Mouse (Mus musculus): Measurements from ENCODE around the gene Vegfa.

- TF ChIP-seq CTCF (IDR thresholded peaks at IDR 0.05; ENCODE audit: extremely low read depth, insufficient read depth, insufficient read length, insufficient replicate concordance) (no peak), POLR2A (IDR thresholded peaks at IDR 0.05; ENCODE audit: low read depth, low read length) (no peak)
Measured at GRCm38 (mm10) chr17:45969596-45969995, 62.6 kb downstream of the Vegfa start.

All from spleen, adult 2 months (tissue).